Mouse (Mus musculus) mesoderm, embryonic 11.5 days (tissue): ENCODE measurements around the gene Gas7.

Source experiments
- DNase-seq: peaks from one replicate; pipeline ENCODE4 v3.0.0-alpha.2; 2012; ENCODE audit warnings: low read depth, low spot score

Gas7 gene

GRCm38 (mm10) chr11:67454874-67455526 lies at the start of gene Gas7:
Gas7 (plus strand) TSS chr11:67455437.
- peak; percentile 54 for DNase-seq

- DNase-seq = no peak
Observed at GRCm38 (mm10) chr11:67414346-67414940, 40.8 kb upstream of the Gas7 start.

- peak; percentile 23 for DNase-seq
Observed at GRCm38 (mm10) chr11:67423575-67423974, 31.7 kb upstream of the Gas7 start.

- DNase-seq = no peak
Observed at GRCm38 (mm10) chr11:67428196-67428595, 27.0 kb upstream of the Gas7 start.

- DNase-seq = no peak
Observed at GRCm38 (mm10) chr11:67429836-67430235, 25.4 kb upstream of the Gas7 start.

GRCm38 (mm10) chr11:67431116-67431645 lies 24.1 kb upstream of the Gas7 start:
- DNase-seq = no peak

- DNase-seq = peak; percentile 23
Observed at GRCm38 (mm10) chr11:67431864-67432263, 23.4 kb upstream of the Gas7 start.

GRCm38 (mm10) chr11:67433763-67434162 lies 21.5 kb upstream of the Gas7 start:
- DNase-seq = no peak

- DNase-seq = no peak
Observed at GRCm38 (mm10) chr11:67438746-67439145, 16.5 kb upstream of the Gas7 start.

GRCm38 (mm10) chr11:67445058-67445825 lies 10.0 kb upstream of the Gas7 start:
- no peak for DNase-seq

- DNase-seq = no peak
Observed at GRCm38 (mm10) chr11:67451525-67451924, 3.7 kb upstream of the Gas7 start.

GRCm38 (mm10) chr11:67455527-67455981 lies 317 bp downstream of the Gas7 start:
- DNase-seq = peak; percentile 24

GRCm38 (mm10) chr11:67456029-67456428 lies 792 bp downstream of the Gas7 start:
- DNase-seq = no peak

GRCm38 (mm10) chr11:67458171-67458570 lies 2.9 kb downstream of the Gas7 start:
- DNase-seq = peak; percentile 26

- no peak for DNase-seq
Observed at GRCm38 (mm10) chr11:67467132-67467531, 11.9 kb downstream of the Gas7 start.

GRCm38 (mm10) chr11:67468846-67469245 lies 13.6 kb downstream of the Gas7 start:
- no peak for DNase-seq

- no peak for DNase-seq
Observed at GRCm38 (mm10) chr11:67474590-67474989, 19.4 kb downstream of the Gas7 start.

GRCm38 (mm10) chr11:67479534-67479933 lies 24.3 kb downstream of the Gas7 start:
- no peak for DNase-seq

- no peak for DNase-seq
Observed at GRCm38 (mm10) chr11:67480204-67480956, 25.1 kb downstream of the Gas7 start.

- no peak for DNase-seq
Observed at GRCm38 (mm10) chr11:67481691-67482090, 26.5 kb downstream of the Gas7 start.

- no peak for DNase-seq
Observed at GRCm38 (mm10) chr11:67482217-67482760, 27.1 kb downstream of the Gas7 start.
